Mouse (Mus musculus) lung, embryonic 14.5 days (tissue): ENCODE measurements around the gene Thada. TPM values are rescaled to one million over a fixed set of nuclear protein-coding genes. Genes with fewer than 3 reads are reported as not detected.
A peak's percentile ranks its signal among the peaks of the same experiment; 100 is the strongest.

ENCODE experiments used
- ATAC-seq: fragments of 200-750 bp; cut with Nextera tagmentation; 2 replicates; pipeline ENCODE4 v1.8.0; 2017; ENCODE audit warnings: mild to moderate bottlenecking, moderate TSS enrichment, moderate library complexity; ENCODE audit not compliant: insufficient read depth
- DNase-seq: peaks from one replicate; pipeline ENCODE4 v3.0.0-alpha.2; 2015
- H3K27ac ChIP-seq: fragments of 300-500 bp; sonication (generic); 2 replicates; pipeline ENCODE4 v1.5.1; 2014; ENCODE audit warnings: low read depth, mild to moderate bottlenecking, moderate library complexity
- H3K27me3 ChIP-seq: fragments of 300-500 bp; sonication (generic); 2 replicates; pipeline ENCODE4 v1.6.1; 2014; ENCODE audit warnings: low read length, control low read depth; ENCODE audit not compliant: insufficient read depth
- H3K36me3 ChIP-seq: fragments of 300-500 bp; sonication (generic); 2 replicates; pipeline ENCODE4 v1.6.1; 2014; ENCODE audit warnings: control low read depth; ENCODE audit not compliant: insufficient read depth
- H3K4me1 ChIP-seq: fragments of 300-500 bp; sonication (generic); 2 replicates; pipeline ENCODE4 v1.6.1; 2014; ENCODE audit warnings: antibody characterized with exemption, control low read depth; ENCODE audit not compliant: insufficient read depth
- H3K4me2 ChIP-seq: fragments of 300-500 bp; sonication (generic); 2 replicates; pipeline ENCODE4 v1.6.1; 2014; ENCODE audit warnings: mild to moderate bottlenecking
- H3K4me3 ChIP-seq: fragments of 300-500 bp; sonication (generic); 2 replicates; pipeline ENCODE4 v1.5.1; 2014; ENCODE audit warnings: low read depth, low read length
- H3K9ac ChIP-seq: fragments of 300-500 bp; sonication (generic); 2 replicates; pipeline ENCODE4 v1.6.1; 2014
- H3K9me3 ChIP-seq: fragments of 300-500 bp; sonication (generic); 2 replicates; pipeline ENCODE4 v1.6.1; 2016; ENCODE audit warnings: low read depth, low read length, control low read depth
- CTCF ChIP-seq: IDR thresholded peaks from 2 replicates; pipeline ENCODE4 v1.5.1; 2016; ENCODE audit warnings: antibody characterized with exemption, low read depth
- WGBS: fragments of 180-500 bp; shearing (Covaris S2); extraction: QIAGEN DNeasy Blood & Tissue Kit; methylation state at CpG from one replicate; pipeline ENCODE4 v1.1.7; 2014; 5-methylcytosine and 5-hydroxymethylcytosine counted together
- polyA plus RNA-seq: library from polyadenylated mRNA; unstranded; fragments of >200 nt; fragmentation: Nextera tagmentation; extraction: Ambion mirVana; gene quantifications from 2 replicates; pipeline ENCODE4 v1.2.1, GENCODE M21; 2014

The Thada gene
- polyA plus RNA-seq, 1 experiment from 2014 or later: 14.5 TPM

GRCm38 (mm10) chr17:84372411-84373045 is 93.5 kb downstream of the Thada start:
- TF ChIP-seq CTCF: no peak
- no peak overlapping the region for H3K27ac ChIP-seq
- H3K4me3 ChIP-seq: no peak overlapping the region
- 65% methylated on average over 6 of the region's 6 CpGs for WGBS
- H3K9ac ChIP-seq: no peak overlapping the region
- H3K27me3 ChIP-seq: no peaks in the 10 kb centered on the region
- peaks cover 26% of the 10 kb centered on the region for H3K4me1 ChIP-seq
- peaks cover 6% of the 10 kb centered on the region; the same call in 1 of the 2 replicates for H3K36me3 ChIP-seq
- ATAC-seq (no peak), DNase-seq (no peak)
- no peaks in the 10 kb centered on the region for H3K9me3 ChIP-seq
- no peak overlapping the region for H3K4me2 ChIP-seq

DNA sequence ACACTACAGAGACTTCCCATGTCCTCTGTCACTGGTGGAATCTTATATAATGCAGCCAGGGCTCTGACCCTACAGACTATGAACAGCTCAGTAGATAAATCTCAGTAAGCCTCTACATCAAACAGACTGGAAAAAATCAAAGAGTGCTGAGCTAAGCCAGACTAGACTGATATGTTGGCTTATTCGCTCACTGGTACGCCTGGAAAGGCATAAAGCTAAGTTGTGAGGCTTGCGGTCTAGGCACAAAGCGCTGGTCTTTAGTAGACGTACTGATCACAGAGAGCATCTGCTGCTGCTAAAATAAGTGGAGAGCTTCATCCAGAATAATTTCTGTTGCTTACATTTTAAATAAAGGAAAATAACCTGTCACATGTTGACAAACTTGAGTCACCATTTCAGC is 95.6 kb downstream of the Thada start:
- peaks cover 37% of the 10 kb centered on the region for H3K4me1 ChIP-seq
- TF ChIP-seq CTCF: no peak
- no peak for ATAC-seq

DNA sequence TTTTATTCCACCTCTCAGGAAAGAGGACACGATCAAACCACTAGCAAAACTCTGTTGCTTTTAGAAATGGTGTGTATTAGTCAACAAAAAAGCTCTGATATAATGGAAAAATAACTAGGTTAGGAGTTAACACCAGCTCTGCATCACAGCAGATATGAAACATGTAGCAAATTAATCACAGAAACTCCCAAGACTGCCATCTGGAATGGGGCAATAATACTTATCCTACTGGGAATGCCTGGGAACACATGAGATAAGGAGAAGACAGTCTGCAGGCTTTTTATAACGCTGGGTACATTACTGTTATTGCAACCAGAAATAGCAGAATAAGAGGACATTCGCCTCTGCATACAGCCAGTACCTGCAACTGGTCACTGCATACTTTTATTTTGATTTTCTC is 96.2 kb downstream of the Thada start:
- WGBS: 58% methylated on average over 3 of the region's 3 CpGs
- no peak overlapping the region for H3K4me2 ChIP-seq
- ATAC-seq (no peak), DNase-seq (no peak)
- TF ChIP-seq CTCF: no peak
- peak overlapping the region; percentile 45; the same call in 1 of the 2 replicates for H3K27ac ChIP-seq
- no peak overlapping the region for H3K9ac ChIP-seq
- no peak overlapping the region for H3K4me3 ChIP-seq
- no peaks in the 10 kb centered on the region for H3K27me3 ChIP-seq
- peaks cover 40% of the 10 kb centered on the region for H3K4me1 ChIP-seq
- H3K36me3 ChIP-seq: no peaks in the 10 kb centered on the region
- no peaks in the 10 kb centered on the region for H3K9me3 ChIP-seq

More for the DNA sequence above, 95.6 kb downstream of the Thada start:
- 72% methylated on average over 5 of the region's 5 CpGs for WGBS
- Histone ChIP-seq H3K27ac (peak overlapping the region; percentile 30; the same call in 1 of the 2 replicates), H3K4me3 (no peak overlapping the region), H3K9ac (no peak overlapping the region), H3K27me3 (no peaks in the 10 kb centered on the region), H3K36me3 (peaks cover 2% of the 10 kb centered on the region; the same call in 1 of the 2 replicates), H3K4me2 (no peak overlapping the region), H3K9me3 (no peaks in the 10 kb centered on the region)
- DNase-seq: peak; percentile 29

DNA sequence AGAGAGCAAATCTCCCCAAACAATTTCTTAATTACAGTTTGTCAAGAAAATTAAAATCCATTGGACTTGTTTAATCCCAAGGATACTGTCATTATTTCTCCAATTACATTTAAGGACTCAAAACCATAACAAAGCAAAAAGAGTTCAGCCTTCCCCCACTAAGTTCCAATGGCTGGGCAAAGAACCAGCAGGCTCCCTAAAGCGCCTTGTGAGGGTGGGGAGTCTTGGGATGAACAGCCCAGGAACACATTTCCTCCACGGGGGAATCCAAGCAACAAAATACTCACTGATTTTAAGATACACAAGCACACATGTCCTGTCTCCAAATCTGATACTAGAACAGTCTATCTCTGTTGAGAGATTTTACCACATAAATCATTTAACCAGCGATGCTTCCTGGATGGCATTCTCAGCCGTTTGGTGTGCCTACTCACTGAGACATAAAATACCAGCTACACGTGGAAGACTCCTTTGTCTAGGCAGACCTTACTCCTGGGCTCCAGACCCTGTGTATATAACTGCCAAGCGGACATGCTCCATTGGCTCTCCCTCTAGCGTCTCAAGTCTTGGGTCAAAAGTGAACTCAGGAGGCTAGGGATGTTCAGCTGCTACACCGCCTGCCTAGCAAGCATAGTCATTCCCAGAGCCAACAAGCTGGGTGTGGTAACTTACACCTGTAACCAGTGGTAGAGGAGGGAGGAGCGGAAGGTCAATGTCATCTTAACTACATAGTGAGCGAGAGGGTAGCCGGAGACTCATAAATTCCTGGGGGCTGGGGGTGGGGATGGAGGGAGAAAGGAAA is 97.6 kb downstream of the Thada start:
- Histone ChIP-seq H3K4me2 (no peak overlapping the region), H3K9ac (no peak overlapping the region; the same call in 1 of the 2 replicates), H3K27ac (peak overlapping the region; percentile 63), H3K4me3 (no peak overlapping the region), H3K36me3 (0 out of 2 replicates have a peak, but pooled peaks cover 4% of the 10 kb centered on the region), H3K4me1 (peaks cover 44% of the 10 kb centered on the region), H3K9me3 (no peaks in the 10 kb centered on the region), H3K27me3 (no peaks in the 10 kb centered on the region)
- DNase-seq (peak; percentile 33), ATAC-seq (no peak)
- TF ChIP-seq CTCF: no peak
- WGBS: 53% methylated on average over 11 of the region's 11 CpGs

DNA sequence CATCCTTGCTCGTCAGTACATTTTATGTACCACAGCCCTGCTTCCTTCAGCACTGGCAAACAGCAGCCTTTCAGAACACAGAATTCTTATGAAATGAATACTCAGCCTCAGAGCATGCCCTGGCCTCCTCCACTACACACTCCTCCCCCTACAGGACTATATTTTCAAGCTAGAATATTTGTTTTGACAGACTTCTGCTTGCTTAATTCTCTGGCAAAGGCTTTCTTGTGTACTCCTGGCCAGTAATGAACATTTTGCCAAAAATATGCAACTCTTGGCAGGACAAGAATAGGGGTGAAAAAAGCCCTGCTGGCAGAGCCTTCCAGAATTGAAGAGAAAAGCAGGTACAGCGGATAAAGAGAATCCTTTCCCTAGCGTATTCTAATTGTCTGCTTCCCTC is 98.3 kb downstream of the Thada start:
- Histone ChIP-seq H3K4me1 (peaks cover 49% of the 10 kb centered on the region), H3K27ac (peak overlapping the region; percentile 63), H3K4me3 (no peak overlapping the region), H3K9ac (no peak overlapping the region; the same call in 1 of the 2 replicates), H3K36me3 (0 out of 2 replicates have a peak, but pooled peaks cover 5% of the 10 kb centered on the region), H3K27me3 (no peaks in the 10 kb centered on the region), H3K4me2 (no peak overlapping the region), H3K9me3 (no peaks in the 10 kb centered on the region)
- WGBS: 42% methylated on average over 3 of the region's 3 CpGs
- ATAC-seq (peak; percentile 47; the same call in 1 of the 2 replicates), DNase-seq (peak; percentile 72)
- TF ChIP-seq CTCF: peak; percentile 46

GRCm38 (mm10) chr17:84365791-84366301 is 100.2 kb downstream of the Thada start:
- Histone ChIP-seq H3K9ac (no peak overlapping the region), H3K27me3 (no peaks in the 10 kb centered on the region), H3K27ac (peak overlapping the region; percentile 82), H3K9me3 (no peaks in the 10 kb centered on the region), H3K4me3 (no peak overlapping the region), H3K36me3 (0 out of 2 replicates have a peak, but pooled peaks cover 5% of the 10 kb centered on the region), H3K4me2 (0 out of 2 replicates have a peak overlapping the region, but pooled peaks have one; percentile 24), H3K4me1 (peaks cover 55% of the 10 kb centered on the region)
- 22% methylated on average over 6 of the region's 6 CpGs for WGBS
- ATAC-seq (peak; percentile 76), DNase-seq (peak; percentile 77)
- no peak for TF ChIP-seq CTCF
